Mouse (Mus musculus) cerebellum, adult 11-12 months (tissue): ENCODE measurements around the gene Tbc1d16.
"Not testable (repeated sequence)": the region's sequence is repeated elsewhere in the genome, so short reads cannot be mapped to it uniquely, and the experiment has no call there.

ENCODE experiments used
- DNase-seq: peaks from one replicate; pipeline ENCODE4 v3.0.0; 2022

Tbc1d16 gene

DNA sequence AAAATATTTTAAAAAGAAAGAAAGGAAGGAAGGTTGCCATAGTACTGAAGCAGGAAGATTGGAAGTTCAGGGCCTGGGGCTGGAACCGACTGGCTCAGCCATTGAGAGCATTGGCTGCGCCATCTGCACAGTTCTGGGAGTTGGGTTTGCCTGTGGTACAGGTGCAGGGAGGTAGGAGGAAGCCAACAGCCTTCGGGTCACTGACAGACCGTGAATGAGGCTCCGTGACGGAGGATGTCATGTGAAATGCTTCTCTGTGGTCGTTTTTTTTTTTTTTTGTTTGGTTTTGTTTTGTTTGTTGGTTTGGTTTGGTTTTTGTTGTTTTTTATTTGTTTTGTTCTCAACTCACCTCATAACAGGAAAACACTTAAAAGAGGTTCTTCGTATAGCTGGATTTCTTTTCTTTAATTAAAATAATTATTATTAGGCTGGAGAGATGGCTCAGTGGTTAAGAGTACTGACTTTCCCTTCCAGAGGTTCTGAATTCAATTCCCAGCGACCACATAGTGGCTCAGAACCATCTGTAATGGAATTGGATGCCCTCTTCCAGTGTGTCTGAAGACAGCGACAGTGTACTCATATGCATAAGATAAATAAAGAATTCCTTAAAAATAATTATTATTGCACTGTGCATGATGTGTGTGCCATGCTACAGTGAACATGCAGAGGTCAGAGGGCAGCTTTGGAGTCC, 119.6 kb downstream of the Tbc1d16 start:
- no peak for DNase-seq

- DNase-seq = no peak
Observed at GRCm38 (mm10) chr11:119106289-119106688, 122.0 kb downstream of the Tbc1d16 start.

DNA sequence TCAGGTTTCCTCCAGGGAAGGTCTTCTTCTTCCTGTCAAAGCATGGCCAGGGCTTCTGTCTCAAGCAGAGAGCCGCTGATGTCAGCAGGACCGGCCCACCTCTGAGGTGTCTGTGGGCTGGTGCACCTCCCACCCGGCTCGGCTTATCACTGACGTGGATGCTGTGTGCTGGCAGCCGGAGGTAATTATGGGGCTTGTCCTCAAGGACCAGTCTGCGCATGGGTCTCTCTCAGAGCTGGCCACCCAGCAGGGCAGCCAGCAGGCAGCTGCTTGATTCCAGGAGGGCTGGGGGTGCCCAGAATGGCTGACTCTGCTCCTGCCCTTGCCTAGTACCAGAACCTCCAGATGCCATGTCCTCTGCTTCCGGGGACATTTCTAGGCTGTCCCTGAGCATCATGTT, 122.6 kb downstream of the Tbc1d16 start:
- no peak for DNase-seq

DNA sequence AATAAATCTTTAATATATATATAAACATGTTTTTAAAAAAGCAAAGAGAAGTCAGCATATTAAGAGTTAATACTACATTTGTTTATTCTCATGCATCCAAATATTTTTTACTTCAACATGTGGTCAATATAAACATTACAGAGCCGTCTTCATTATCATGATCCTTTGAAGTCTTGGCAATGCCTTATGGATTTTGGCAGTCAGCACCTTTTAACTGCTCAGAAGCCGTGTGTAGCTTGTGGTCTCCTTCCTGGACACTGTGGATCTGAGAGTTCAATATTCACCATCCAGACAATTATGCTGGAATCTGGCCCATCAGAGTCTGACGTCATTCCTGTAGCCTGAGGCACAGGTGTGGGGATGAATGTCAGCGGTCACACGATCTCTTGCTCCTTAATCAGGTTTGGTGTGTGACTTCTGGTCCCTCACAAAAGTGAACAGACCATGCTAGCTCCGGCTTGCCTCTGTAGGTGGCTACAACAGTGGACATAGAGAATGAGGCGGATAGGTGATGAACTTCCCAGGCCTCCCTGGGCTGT, 123.2 kb downstream of the Tbc1d16 start:
- DNase-seq = no peak

- no peak for DNase-seq
Observed at GRCm38 (mm10) chr11:119103991-119104390, 124.3 kb downstream of the Tbc1d16 start.

DNA sequence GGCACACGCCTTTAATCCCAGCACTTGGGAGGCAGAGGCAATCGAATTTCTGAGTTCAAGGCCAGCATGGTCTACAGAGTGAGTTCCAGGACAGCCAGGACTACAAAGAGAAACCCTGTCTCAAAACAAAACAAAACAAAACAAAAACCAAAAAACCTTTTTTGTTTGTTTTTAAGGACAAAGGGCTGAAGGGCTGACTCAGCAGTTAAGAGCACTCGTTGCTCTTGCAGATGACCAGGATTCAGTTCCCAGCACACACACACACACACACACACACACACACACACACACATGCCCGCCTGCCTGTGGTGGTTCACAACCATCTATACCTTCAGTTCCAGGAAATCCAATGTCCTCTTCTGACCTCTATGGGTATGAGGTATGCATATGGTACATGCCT, 127.9 kb downstream of the Tbc1d16 start:
- not testable (repeated sequence) for DNase-seq

- no peak for DNase-seq
Observed at GRCm38 (mm10) chr11:119098202-119098601, 130.1 kb downstream of the Tbc1d16 start.

GRCm38 (mm10) chr11:119095441-119095840, 132.9 kb downstream of the Tbc1d16 start:
- DNase-seq = no peak

- DNase-seq = no peak
Observed at GRCm38 (mm10) chr11:119093322-119093721, 135.0 kb downstream of the Tbc1d16 start.
